Mouse (Mus musculus) gastrocnemius, postnatal 10 days (tissue): Measurements from ENCODE around the gene Nkain2. TPM values are rescaled to one million over a fixed set of nuclear protein-coding genes. Genes with fewer than 3 reads are reported as not detected.

Experiments used
- DNase-seq: peaks from one replicate; pipeline ENCODE4 v3.0.0; 2021; ENCODE audit warnings: mixed read lengths
- total RNA-seq, 2 experiments: library from RNA; stranded (reverse); gene quantifications; 2 replicates each; pipeline ENCODE4 v1.2.3; 2021

Nkain2 gene
- total RNA-seq, 2 experiments from 2014 or later = 0.99 to 1.0 TPM

DNA sequence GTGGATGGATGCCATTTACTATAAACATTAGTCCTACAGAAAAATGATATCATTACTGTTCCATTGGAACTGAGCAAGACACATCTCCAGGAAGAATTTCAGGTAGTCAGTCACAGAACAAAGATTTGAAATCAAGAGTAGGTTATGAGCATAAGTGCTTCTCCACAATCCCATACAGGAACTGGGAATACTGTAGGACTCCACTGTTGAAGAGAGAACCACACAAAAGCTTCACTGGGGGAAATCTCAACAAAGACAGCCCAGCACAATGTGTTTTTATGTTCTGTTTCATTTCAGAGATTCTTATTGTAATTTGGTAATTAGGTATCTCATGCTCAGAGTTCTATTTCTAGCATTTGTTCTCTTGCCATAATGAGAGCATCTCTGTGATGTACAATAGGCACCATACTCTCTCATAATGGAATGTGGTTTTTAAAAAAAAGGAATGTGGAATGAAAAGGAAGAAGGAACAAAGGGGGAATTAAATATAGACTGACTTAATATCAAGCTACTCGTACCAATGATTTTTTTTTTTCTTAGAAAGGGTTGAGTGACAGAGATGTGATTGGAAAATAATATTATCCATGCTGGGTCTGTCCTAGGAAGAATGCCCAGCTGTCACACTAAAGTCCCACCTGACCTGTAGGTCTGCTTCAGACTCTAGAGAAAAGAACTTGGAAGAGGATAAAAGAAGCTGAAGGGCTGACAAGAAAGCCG, 313.5 kb downstream of the Nkain2 start:
- no peak for DNase-seq

DNA sequence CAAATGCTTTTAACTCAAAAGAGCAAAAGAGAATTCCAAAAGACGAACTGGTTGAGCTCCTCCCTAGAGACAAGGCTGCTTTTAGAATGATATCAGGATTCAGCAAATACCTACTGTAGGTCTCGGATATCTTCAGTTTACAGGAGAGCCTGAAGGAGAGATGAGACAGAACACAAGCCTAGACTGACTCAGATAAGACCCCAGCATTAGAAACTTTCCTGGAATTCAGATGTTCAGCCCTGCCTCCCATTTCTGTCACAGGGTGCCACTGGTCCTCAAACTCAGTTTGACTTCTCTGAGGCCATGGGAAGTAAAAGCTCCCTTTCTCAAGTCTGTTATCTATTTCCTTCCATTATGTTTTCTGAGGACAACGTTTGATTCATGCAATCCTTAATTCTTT, 332.6 kb downstream of the Nkain2 start:
- no peak for DNase-seq

DNA sequence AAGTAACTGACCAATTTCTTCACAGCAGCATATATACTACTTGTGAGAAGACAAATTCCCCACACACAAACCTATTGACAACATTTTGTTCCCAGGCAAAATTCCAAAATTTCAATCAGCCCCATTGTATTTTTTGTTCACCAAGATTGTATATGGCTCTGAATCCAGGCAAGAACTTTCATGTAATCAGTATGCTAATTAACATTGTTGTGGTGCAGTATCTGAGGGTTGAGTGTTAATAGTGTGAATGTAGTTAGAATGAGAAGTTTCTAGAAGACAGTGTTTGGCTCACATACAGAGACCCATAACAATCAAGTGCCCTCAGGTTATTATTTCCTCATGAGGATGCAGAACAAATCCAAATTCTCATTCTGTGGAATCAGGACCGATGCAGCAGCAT, 354.2 kb downstream of the Nkain2 start:
- DNase-seq = no peak

DNA sequence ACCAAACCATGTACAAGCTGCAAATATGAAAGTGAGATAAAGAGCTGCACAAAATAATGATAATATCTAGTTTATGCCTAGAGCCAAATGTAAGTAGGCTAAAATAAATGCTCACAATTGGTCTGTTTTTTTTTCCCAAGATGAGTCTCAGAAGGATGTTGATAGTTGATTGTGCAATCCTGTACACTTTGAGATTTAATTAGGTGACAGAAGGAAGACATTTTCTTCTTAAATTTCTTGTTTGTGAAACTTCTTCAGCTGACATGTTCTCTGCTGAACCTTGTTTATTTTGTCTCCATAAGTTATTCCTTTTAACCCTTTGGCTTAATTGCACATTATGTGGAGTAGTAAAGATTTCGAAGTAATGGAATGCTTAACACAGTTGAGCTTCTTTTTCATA, 379.4 kb downstream of the Nkain2 start:
- no peak for DNase-seq

DNA sequence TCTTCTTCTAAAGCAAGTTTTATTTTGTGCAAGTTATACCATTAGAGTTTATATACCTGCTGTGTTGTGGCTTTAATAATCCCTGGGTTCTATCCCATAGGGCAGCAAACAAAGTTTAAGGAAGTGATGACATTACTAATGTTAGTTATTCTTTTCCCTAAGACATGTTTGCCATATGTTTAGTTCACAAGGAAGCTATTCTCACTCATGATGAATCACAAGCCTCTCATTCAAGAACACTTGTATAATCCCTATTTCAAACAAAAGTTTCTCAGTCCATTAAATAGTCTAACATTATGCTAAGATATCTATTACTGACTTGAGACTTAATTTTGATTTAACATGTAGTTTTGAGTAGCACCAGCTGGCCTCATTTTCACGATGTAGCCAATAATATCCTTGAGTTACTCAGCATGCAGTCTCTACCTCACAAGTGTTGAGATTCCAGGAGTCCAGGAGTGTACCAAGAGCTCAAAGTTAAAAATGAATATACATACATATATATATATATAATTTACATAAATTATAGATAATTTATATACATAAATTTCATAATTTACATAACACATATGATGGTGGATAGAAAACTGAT, 395.6 kb downstream of the Nkain2 start:
- no peak for DNase-seq

DNA sequence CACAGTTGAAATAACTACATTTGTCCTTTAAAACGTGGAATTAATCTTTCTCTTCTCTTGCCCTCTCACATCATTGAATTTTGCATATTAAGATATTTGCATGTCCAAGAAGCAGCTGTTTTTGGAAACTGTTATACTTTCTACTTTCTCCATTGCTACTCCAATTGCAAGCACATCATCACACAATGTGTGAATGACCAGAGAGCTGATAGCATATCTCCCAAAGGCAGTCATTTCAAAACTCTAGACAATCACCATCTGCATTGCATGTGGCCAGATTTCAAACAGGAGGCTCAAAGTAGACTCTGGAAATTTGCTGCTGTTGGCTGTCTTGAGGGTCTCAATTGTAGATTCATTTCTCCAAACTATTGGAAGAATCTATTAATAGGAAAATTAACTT, 396.7 kb downstream of the Nkain2 start:
- DNase-seq = no peak

DNA sequence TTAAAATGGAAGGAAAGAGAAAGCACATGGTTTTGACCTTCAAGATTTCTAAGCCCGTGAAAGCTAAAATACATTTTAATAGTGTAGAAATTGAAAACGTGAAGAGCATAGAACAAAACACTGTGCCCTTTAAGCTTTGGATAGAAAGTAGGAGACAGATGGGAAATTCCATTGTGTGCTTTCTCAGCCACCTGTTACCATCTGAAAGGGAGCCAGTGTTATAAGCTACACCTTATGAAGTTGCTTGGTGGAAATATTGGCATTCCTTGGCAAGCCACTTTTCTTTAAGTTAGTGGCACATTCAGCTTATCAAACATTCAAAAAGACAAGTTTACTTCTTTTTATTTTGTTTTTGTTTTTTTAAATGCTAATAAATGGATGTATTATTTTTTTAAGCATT, 427.5 kb downstream of the Nkain2 start:
- DNase-seq = no peak

DNA sequence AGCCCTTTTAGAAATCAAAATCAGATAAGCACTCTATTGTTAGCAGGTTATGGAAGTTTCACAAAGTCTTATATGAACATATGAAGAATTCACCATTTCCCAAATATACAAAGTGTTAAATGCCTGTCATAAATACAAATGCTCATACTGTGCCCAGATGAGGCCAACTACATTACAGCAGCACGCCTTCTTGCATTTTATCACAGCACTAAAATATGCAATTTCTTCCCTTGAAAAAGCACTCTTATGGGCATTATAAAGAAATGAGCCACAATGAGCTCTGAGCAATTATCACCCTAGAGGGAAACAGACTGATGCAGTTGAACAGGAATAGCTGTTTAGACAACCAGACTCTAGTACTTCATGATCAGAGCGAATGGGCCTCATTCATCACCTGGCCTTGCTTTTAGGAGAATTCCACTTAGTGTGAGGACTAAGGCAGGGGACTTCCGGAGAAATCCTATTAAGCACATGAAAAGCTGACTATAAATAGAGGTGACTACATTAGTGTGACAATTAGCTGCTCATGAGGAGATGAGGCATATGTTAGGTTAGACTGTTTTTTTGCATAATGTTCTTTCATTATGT, 450.2 kb downstream of the Nkain2 start:
- no peak for DNase-seq

DNA sequence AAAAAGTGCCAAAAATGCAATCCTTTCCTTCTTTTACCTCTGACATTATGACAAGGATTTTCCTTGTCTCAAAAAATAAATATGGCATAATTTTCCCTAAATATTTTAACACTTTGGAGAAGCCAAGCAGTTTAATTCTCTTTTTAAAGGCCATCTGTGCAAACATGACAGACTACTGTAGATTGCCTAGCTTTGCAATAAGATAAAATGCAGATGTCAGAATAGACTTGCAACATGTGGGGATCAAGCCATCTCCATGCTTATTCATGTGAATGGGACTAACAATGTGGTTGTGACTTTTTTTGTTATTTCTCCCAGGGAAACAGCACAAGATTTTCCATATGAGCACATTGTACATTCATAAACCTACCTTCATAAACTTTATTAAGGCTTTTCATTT, 476.0 kb downstream of the Nkain2 start:
- no peak for DNase-seq

DNA sequence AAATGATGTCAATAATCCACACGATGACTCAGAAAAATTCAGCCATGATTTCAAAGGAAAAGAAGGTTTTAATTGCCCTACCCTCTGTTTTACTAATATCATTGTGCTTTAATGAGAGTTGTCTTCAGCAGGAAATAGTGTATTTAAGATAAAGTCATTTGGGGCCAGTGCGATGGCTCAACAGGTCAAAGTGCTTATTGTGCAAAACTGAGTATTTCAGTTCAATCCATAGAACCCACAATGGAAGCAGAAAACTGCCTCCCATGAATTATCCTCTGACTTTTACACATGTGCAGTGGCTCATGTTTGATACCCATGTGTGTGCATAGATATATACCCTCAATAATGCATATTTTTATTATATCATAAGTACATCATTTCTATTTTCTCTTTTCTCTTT, 478.9 kb downstream of the Nkain2 start:
- no peak for DNase-seq

DNA sequence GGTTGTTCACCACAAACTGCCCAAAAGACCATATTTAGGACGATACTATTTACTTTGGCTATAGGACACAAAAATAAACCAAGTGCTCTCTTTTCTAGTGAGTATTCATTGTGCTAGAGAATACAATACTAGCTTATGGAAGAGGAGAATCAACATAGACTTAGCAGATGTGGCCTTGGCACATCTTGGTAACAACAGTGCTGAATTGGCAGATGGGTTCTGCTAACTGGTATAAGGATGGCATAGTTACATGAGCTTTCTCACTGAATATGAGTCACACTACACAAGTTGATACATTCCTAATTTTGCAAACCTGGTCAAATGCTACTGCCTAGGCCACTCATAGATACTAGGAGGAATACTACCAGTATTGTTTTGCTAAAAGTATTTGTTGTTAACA, 489.3 kb downstream of the Nkain2 start:
- no peak for DNase-seq

DNA sequence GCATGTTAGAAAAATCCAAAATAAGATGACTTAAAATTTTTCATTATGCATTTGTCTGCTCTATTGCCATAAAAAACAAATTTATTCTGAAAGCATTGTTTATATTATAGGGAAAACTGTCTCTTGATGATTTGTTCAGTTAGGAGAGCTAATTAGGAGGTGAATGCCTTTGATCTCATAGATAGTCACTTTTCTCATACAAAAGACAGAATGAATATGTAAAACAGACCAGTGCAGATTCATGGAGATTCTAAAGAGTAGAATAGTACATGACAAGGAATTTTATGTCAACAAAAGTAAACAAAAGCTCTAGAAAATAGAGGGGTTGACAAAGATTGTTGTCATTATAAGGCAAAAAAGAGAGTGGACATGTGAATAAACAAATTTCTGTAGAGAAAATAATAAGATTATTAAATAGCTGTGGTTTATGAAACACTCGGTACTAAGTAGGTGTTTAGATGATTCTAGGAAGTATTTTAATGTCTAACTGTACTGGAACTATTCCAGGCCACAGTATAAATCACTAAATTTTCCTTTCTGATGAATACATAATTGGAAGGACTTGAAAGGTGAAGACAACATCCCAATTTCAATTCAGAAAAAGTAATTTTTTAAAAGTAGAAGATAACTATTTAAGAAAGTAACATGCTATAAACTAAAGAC, 496.3 kb downstream of the Nkain2 start:
- DNase-seq = no peak

DNA sequence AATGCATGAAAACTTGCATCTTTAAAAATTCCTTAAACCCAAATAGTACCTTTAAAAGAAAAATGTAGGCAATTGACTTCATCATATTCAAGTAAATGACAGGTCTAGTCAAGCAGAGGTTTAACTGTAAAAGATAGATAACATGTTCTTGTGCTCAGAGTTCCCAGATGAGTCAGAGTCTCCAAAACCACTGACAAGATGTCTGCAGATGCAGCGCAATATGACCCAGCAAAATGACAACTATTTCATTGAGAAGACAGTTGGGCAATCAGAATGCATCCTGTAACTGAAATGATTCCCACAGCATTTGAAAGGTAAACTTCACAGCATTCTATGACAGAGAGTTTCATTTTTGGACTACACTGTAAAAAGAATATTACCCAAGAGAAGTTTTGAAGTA, 496.9 kb downstream of the Nkain2 start:
- no peak for DNase-seq

DNA sequence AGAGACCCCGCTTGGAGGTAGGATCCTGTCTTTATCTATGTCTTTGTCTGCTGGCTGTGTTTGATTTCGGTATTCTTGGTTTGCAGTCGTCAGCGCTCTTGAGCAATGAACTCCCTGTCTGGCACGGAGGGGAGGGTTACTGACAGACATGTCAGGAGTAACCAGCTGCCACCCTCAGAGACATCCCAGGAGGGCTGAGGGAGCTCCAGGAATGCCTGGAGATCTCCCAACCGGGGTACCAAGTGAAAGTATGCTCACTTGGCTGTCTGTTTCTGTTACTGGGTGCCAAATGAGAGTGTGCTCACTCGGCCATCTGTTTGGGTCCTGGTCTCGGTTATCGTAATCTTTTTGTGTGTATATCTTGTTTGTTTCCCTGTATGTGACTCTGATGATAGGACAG, 577.5 kb downstream of the Nkain2 start:
- DNase-seq = no peak

DNA sequence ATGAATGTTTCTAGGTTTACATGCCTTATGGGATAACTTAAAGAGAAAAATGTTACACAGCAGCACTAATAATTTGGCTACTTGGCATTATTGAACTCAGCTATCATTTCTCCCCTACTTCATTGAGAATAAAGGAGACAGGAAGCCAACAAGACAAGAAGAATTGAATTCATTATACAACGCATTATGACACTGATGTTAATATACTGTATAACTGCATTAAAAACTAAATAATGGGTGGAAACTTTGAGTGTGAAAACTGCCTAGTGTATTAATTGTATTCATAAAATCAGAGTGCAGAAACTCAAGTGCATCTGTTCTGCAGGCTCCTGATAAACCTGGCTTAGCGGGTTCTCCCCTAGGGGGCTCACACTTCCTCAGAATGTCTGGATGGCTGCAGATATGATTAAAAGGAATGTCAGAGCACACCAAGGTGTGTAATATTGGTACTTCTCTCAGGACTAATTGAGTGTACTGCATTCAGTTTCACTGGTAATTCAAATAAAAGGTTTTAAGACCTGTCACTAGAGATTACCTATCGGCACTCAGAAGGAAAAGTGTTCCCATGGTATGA, 589.2 kb downstream of the Nkain2 start:
- DNase-seq = no peak

DNA sequence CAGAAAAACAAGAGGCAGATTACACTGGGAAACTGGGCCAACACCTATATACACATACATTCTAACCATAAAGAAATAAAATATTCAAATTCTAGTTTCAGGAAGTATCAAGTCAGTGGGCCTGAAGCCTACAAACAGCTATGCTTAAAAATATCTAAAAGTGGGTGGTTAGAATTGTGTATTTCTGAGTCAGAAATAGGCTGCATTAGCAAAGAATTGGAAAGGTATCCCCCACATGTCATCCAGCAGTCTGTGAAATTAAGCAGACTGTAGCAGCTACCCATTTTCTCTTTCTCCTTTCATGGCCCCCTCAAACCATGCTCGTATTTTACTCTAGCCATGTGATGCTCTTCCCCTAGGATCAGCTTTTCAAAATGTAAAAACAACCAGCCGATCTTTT, 599.8 kb downstream of the Nkain2 start:
- DNase-seq = no peak

DNA sequence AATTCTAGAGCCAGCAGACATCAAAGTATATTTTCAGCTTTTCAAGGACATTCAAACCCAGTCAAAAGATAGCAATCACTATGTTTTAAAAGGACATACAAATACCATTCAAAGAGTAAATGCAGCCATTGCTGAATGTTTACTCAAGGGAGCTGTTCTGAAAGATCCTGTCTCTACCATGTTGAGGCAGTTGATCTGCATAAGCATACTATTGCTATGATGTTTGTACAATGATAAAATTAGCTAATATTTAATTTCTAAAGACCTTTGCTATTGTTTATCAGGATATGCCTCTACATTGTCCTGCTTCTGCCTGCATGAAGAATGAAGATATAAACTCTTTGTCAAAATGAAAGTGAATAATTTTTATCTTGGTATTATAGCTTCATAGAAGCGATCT, 606.6 kb downstream of the Nkain2 start:
- DNase-seq = no peak

DNA sequence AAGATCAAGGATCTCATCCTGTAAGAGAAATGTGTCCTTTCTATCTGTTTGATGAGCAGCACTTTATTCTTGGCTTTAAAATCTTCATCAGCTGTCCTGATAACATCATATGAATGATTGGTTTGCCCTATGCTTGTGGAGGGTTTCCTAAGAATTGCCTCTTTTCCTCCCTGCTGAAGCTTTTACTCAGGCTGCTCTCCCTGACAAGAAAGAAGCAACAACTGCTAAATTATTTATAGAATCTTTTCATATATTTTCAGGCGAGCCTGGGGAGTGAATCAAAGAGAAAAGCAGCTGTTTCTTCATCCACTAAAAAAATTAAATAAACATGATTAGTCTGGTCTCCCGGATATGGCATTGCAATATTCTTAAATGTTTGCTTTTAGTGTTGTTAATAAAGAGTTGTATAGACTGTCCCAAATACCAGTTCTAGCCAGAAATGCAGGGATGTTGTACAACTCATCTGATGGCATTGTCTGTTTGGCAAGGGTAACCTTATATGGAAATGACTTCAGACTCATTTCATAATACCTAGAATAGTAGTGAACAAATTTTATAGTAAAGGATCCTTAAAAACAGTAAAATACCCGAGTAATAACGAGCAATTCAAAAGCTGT, 646.9 kb downstream of the Nkain2 start:
- no peak for DNase-seq

DNA sequence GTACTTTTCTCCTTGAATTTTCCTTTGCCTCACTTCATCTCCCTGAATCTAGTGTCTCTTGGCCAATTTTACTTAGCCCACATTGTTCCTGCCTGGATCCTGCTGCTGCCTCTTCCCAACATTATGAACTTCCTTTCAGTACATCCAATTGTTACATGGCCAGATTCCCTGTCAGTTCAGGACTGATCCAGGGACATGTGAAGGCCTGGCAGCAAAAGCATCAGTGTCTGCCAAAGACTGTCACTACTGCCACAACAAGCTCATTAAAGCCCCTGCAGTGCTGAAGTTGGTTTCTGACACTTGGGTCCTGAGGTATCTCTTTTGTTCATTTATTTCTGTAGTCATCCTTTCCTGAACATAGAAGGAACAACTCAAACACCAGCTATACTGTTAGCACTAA, 649.1 kb downstream of the Nkain2 start:
- DNase-seq = no peak

DNA sequence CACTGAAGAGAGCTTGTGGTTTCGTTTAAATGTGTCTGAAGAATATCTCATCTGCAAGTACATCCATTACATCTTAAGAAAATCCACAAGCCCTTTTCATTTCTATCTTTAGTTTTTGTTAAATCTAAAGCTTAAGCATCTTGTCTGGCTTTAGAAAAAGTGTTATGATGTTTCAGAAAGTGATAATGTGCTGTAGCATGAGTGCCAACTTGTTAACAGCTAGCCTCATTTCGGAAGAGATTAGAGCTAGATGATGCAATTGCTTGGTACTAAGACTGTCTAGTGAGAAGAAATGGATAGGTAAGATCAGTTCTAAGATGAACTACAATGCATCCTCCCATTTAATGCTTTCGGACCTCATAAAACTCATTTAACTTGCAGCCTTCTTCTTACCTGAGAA, 707.3 kb downstream of the Nkain2 start:
- DNase-seq = no peak

DNA sequence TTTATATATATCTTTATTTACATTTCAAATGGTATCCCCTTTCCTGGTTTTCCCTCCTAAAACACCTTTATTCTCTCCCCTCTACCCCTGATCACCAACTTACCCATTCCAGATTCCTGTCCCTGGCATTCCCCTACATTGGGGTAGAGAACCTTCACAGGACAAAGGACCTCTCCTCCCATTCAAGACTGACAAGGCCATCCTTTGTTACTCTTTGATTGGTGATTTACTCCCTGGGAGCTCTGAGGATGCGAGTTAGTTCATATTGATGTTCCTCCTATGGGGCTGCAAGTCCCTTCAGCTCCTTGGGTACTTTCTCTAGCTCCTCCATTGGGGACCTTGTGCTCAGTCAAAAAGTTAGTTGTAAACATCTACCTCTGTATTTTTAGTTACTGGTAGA, 798.9 kb downstream of the Nkain2 start:
- DNase-seq = no peak

DNA sequence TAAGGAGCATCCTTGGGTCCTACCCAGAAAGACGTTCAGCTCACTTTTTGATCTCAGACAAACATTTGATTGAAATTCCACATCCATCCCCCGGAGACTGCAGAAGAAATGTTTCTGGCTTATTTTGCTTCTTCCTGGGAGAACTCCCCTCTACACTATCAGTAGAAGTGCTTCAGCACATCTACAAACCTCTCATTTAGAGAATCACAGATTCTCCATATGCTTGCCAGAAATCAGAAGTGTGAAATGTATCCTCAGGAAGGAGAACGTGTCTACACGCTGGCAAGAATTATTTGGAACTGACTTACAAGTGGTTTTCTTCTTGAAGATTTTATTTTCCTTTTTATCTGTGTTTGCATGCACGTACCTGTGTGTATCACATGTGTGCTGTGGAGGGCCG, 829.9 kb downstream of the Nkain2 start:
- DNase-seq = no peak

DNA sequence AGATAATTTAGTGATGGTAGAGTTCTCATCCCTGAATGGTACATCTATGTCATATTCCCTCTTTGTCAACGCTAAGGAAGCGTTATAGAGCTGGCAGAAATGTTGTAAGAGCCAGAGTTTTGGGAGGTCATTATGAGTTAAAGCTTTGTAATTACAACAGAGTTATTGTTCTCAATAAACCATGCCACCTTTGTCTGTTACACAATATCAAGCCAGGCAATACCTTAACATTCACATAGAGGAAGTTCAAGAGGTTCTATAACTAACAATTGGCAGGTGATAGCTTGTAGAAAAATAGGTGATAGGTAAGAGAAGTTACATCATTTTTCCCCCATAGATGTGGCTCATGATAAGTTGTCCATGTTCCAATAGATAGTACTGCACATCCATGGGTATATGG, 832.0 kb downstream of the Nkain2 start:
- DNase-seq = no peak
